Mouse (Mus musculus) right cerebral cortex, postnatal 36 days (tissue): ENCODE measurements at regions not wholly inside any gene's neighbourhood (a gene's known extent, or its start where the extent isn't known, plus 50 kb on each side); places are given as distances from the start of the nearest gene placed in this dataset.
A peak's percentile ranks its signal among the peaks of the same experiment; 100 is the strongest.

Source experiments
- DNase-seq, 2 experiments: peaks; one replicate each; pipeline ENCODE4 v3.0.0; 2022; ENCODE audit warnings: low spot score in 2 of 2, mixed read lengths in 1 of 2

DNA sequence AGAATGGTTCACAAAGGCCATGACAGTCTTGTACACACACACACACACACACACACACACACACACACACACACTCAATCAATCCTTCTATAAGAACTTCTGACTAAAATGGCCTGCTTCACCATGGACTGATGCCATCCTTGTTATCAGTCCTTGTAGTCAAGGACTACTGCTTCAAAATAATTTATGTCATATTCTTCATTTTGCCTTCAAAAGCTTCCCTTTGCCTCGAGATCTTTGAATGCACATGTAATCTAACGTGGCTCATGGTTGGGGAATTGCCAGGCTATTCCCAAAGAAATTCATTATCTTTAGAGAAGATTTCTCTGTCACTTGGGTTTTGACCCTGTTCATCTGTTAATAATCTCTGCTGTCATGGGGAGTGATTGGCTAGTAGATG is 278.0 kb upstream of the Cdyl start:
- no peak for DNase-seq

DNA sequence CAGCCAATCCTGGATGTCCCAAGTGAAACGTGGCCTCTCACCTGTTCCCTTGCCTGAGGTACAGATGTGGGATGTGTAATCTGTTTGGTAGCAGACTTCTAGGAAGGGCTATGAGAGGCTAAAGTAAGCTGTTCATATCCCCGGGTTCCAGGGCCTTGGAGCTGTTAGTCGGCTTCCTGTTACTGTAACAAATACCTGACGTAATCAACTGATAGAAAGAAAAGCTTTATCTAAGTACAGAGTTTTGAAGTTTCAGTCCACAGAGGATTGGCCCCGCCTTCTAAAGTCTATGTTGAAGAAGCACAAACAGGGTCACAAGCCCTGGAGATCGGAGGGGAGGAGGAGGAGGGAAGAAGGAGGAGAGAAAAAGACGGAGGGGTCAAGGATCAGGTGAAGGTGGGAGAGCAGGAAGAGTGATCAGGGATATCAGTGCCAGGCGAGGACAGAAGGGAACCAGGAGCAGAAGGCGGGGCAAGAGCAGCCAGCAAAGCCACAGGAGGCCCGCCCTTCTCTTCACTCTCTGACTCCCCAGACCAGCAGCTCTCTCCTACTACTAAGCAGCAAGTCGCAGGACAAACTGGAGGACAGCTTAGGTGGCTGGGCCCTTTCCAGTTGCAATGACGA is 276.5 kb upstream of the Cdyl start:
- no peak for DNase-seq

DNA sequence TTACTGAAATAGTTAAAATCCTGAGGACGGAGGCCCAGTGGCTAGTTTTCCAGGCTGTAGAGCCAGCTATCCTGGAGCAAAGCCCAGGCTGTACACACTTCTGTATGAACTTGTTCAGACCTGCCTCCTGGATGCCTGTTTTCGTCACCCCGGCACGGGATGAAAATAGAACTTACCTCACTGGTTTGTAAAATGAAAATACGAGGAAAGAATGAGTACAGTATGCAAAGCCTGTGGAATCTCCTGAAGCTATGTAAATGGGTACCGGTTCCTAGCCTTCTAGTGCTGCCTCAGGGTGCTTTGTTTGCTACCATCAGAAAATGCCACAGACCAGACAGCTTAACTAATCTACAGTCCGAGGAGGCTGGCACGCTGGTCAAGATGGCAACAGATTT is 276.0 kb upstream of the Cdyl start:
- DNase-seq, result no peak

GRCm38 (mm10) chr13:35388380-35388779 is 271.3 kb upstream of the Cdyl start:
- no peak for DNase-seq

GRCm38 (mm10) chr13:35389781-35390525 is 269.7 kb upstream of the Cdyl start:
- DNase-seq, result no peak

DNA sequence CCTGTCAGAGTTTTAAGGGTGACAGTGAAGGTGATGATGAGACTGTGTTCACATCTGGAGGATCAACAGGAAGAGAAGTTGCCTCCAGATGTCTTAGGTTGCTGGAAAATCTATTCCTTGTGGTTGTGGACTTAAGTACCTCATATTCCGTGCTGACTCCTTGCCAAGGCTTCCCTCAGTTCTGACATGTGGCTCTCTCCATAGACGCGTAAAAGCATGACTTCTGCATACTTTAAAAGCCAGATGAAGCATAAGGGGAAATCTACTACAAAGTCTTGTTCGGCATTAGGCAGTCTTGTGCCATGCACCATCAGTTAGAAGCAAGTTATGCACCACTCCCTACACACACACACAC is 269.1 kb upstream of the Cdyl start:
- no peak for DNase-seq

DNA sequence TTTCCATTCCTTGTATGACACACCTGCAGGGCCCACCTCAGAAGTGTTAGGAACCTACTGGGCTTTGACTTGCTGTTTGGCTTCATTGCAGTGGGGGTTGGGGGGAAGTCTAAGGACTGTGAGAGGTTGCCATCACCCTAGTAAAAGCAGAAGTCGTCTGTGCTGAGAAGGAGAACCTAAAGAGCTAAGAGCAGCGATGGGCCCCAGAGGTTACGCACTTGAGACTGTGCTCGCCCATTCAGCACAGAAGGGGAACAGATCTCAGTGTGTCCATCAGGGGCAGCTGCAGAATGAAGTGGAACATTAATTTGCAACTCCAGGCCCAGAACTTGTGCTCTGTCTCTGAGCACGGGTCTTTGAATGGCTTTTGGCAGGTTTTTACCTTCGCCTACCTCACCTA is 267.5 kb upstream of the Cdyl start:
- no peak for DNase-seq

GRCm38 (mm10) chr13:35395192-35395591 is 264.4 kb upstream of the Cdyl start:
- no peak for DNase-seq

DNA sequence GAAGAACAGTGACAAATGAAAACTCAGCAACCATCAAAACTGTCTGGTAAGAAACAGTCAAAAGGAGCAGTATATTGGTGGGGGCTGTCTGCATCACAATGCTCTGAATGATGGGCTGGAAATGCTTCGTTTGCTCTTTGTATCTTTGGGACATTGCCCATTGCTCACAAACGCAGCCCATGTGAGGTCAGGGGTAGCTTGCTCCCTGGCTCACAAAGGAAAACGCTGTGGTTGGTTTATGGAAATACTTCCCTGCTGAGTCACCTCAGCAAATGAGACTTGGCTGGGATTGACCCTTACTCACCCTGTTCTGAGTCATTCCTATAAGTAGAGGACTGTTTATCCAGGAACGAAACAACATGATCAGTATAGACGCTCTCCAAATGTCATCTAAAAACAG is 264.0 kb upstream of the Cdyl start:
- no peak for DNase-seq

GRCm38 (mm10) chr13:35397166-35397565 is 262.5 kb upstream of the Cdyl start:
- no peak for DNase-seq

- peak; percentile 3 to 29 for DNase-seq
These were observed 261.4 kb upstream of the Cdyl start for GRCm38 (mm10) chr13:35398192-35398591.

DNA sequence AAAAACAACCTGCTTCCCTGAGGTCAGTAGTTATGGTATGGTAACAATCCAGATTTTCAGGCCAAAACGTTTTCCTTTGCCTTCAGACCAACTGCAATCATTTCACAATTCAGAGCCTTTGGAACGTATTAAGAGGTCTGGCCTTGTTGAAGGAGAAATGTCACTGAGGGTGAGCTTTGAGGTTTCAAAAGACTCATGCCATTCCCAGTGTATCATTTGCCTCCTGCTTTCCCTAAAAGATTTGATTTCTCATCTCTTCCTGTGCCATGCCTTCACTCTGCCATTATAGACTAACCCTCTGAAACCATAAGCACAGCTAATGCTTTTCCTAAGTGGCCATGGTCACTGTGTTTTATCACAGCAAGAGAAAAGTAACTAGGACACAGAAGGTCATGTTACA is 256.8 kb upstream of the Cdyl start:
- DNase-seq, result no peak

- no peak for DNase-seq
These were observed 255.2 kb upstream of the Cdyl start for GRCm38 (mm10) chr13:35404428-35404827.

- DNase-seq, result no peak
These were observed 254.2 kb upstream of the Cdyl start for GRCm38 (mm10) chr13:35405384-35405783.

DNA sequence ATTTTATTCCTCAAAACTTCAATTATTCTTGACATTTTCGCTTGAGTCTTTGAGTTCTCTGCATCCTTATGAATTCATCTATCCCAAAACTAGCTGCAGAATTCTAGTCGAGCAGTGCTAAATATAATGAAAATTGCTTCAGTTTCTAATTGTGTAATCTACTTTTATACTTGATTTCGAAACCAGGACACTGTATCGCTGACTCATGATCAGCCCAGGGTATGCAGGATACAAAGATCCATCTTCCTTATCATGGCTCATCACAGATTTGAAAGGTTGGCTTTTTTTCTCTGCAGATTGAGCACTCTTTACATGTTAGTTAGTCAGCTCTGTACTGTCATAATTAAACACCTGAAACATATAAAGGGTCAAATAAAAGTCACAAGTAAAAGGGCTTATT is 242.1 kb upstream of the Cdyl start:
- no peak for DNase-seq

GRCm38 (mm10) chr13:35420076-35420475 is 239.6 kb upstream of the Cdyl start:
- DNase-seq, result no peak

DNA sequence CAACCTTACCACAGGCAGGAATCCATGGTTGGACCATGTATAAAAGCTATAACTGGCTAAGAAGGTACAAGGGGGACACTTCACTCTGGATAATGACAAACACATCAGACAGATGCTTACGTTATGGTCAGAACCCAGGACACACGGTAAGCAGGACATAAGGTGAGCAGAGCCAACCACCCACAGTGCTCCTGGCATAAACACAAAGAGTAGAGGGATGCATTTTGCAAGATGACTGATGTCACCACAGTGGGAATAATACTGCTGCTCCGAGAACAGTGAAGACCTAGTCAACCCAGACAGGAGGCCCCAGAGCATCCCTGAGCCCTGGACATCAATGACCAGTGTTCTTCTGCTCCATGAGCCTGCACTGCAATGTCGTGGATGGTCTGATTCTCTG is 233.6 kb upstream of the Cdyl start:
- no peak for DNase-seq

GRCm38 (mm10) chr13:35435173-35435572 is 224.5 kb upstream of the Cdyl start:
- no peak for DNase-seq

- no peak for DNase-seq
These were observed 212.0 kb upstream of the Cdyl start for GRCm38 (mm10) chr13:35447661-35448060.

GRCm38 (mm10) chr13:35452420-35452819 is 207.2 kb upstream of the Cdyl start:
- DNase-seq, result no peak

DNA sequence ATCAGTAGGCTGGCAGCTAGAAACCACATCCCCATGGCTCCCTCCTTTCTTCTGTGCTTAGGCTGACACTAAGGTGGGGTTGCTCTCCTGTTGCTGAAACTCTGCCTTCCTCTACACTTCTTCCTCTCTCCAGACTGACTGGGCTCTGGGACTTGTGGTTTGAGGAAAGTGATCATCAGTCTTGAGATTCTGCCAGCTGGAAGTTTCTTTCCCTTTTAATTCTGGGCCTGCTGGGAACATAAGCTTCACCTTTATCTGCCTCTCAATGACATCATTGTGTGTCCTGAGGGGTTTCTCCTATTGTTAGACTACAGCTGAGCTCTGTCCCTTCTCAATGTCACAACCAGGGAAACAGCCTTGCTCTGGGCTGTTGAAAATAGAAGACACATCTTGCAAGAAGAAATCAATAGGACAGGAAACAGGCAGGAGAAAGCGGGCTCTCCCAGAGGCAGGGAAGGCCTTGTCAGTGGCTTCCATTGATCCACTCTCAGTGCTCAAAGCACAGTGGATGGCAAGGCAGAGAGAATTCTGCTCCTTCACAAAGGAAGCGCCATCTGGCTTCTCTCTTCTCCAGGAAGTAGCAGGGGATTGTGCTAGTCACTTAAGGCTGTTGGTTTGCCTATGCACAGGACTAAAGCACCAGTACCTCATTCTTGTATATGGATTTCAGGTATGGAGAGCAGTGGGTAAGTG is 206.3 kb upstream of the Cdyl start:
- no peak for DNase-seq

DNA sequence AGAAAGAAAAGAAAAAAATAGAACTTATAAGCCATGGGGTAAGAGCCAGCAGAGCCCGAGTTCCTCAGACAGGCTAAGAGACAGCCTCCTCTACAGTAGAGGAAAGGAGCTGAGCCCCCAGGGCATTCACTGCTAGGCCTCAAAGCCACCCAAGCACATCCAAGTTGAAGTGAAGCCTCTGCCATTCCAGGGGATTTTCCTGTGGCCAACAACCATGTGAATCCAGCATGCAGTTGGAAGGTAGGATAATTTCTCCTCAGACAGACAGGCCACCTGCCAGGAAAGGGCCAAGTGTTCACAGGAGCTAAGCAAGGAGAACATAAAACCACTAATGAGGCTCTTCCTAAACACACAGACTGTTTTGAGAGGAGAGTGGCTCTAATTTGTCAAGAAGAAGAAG is 199.6 kb upstream of the Cdyl start:
- no peak for DNase-seq

- DNase-seq, result no peak
These were observed 196.4 kb upstream of the Cdyl start for GRCm38 (mm10) chr13:35463231-35463630.
